Mouse (Mus musculus) kidney, embryonic 16.5 days (tissue): Measurements from ENCODE around the gene Dennd4b. TPM values are rescaled to one million over a fixed set of nuclear protein-coding genes. Genes with fewer than 3 reads are reported as not detected.
A peak's percentile ranks its signal among the peaks of the same experiment; 100 is the strongest.

ENCODE experiments used
- ATAC-seq: fragments of 200-750 bp; cut with Nextera tagmentation; 2 replicates; pipeline ENCODE4 v1.8.0; 2017; ENCODE audit warnings: moderate TSS enrichment; ENCODE audit not compliant: low FRiP score, low TSS enrichment
- H3K27ac ChIP-seq: fragments of 300-500 bp; sonication (generic); 2 replicates; pipeline ENCODE4 v1.5.1; 2014; ENCODE audit warnings: low read length
- H3K27me3 ChIP-seq: fragments of 300-500 bp; sonication (generic); 2 replicates; pipeline ENCODE4 v1.6.1; 2014; ENCODE audit warnings: low read length, control low read depth, mixed read lengths; ENCODE audit not compliant: insufficient read depth
- H3K36me3 ChIP-seq: fragments of 300-500 bp; sonication (generic); 2 replicates; pipeline ENCODE4 v1.6.1; 2014; ENCODE audit warnings: low read length, control low read depth, mixed read lengths; ENCODE audit not compliant: insufficient read depth
- H3K4me1 ChIP-seq: fragments of 300-500 bp; sonication (generic); 2 replicates; pipeline ENCODE4 v1.6.1; 2014; ENCODE audit warnings: low read length, control low read depth, mixed read lengths; ENCODE audit not compliant: insufficient read depth
- H3K4me2 ChIP-seq: fragments of 300-500 bp; sonication (generic); replicated peaks from 2 replicates; pipeline ENCODE4 v1.6.1; 2014; ENCODE audit warnings: low read depth, low read length
- H3K4me3 ChIP-seq: fragments of 300-500 bp; sonication (generic); 2 replicates; pipeline ENCODE4 v1.5.1; 2014; ENCODE audit warnings: mild to moderate bottlenecking, low read length
- H3K9ac ChIP-seq: fragments of 300-500 bp; sonication (generic); replicated peaks from 2 replicates; pipeline ENCODE4 v1.6.1; 2014; ENCODE audit warnings: low read length
- H3K9me3 ChIP-seq: fragments of 300-500 bp; sonication (generic); 2 replicates; pipeline ENCODE4 v1.6.1; 2016; ENCODE audit warnings: low read length, control low read depth
- WGBS: fragments of 180-500 bp; shearing (Covaris S2); extraction: QIAGEN DNeasy Blood & Tissue Kit; methylation state at CpG from one replicate; pipeline ENCODE4 v1.1.7; 2014; 5-methylcytosine and 5-hydroxymethylcytosine counted together
- microRNA-seq: library from miRNA; unstranded; fragments of <30 nt; microRNA quantifications from one replicate; pipeline ENCODE4, GENCODE M21; 2016
- polyA plus RNA-seq: library from polyadenylated mRNA; unstranded; fragments of >200 nt; fragmentation: Nextera tagmentation; extraction: Ambion mirVana; gene quantifications from 2 replicates; pipeline ENCODE4 v1.2.1, GENCODE M21; 2015

Dennd4b gene
- polyA plus RNA-seq, 1 experiment from 2014 or later, result 4.7 TPM

DNA sequence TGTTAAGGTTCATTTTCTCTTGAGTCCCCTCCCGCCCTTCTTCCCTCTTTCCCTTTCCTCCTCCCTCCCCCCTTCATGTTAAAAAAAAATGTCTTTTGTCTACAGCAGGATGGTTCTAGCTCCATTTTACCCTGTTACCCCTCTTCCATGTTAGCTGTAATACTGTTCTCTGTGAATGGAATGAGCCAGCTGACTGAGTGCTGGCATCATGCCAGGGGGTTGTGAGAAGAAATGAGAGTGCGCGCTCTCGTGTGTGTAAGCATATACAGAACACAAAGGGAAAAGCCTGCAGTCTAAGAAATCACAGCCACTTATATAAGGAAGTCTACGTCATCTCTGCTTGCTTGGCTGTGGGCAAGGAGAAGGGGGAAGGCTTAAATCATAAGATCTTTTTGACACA, 58.1 kb downstream of the Dennd4b start:
- no peaks in the 10 kb centered on the region for H3K36me3 ChIP-seq
- ATAC-seq, result peak; percentile 67
- 23% methylated on average over 5 of the region's 5 CpGs for WGBS
- H3K4me2 ChIP-seq, result no peak overlapping the region; the same call in none of the 2 replicates
- H3K4me1 ChIP-seq, result peaks cover 16% of the 10 kb centered on the region
- H3K4me3 ChIP-seq, result no peak overlapping the region
- H3K27me3 ChIP-seq, result no peaks in the 10 kb centered on the region
- H3K27ac ChIP-seq, result peak overlapping the region; percentile 48; the same call in 1 of the 2 replicates
- H3K9ac ChIP-seq, result no peak overlapping the region
- H3K9me3 ChIP-seq, result no peaks in the 10 kb centered on the region

Small RNAs within 50 kb of the gene (microRNA-seq; reads per million reads assigned to microRNA genes)
- not detected for gene Mir7012

Other genes starting within 250 kb of the Dennd4b start
- gene 4933434E20Rik, start 213.5 kb upstream of the Dennd4b start, polyA plus RNA-seq, result 184 and 187 TPM in 2 replicates
- gene Ubap2l, start 212.6 kb upstream of the Dennd4b start, polyA plus RNA-seq, result 152 and 198 TPM in 2 replicates
- 543 and 583 TPM in 2 replicates for gene Tpm3, start 192.5 kb upstream of the Dennd4b start, polyA plus RNA-seq
- 0.36 and 0.60 TPM in 2 replicates for gene Nup210l, start 161.1 kb upstream of the Dennd4b start, polyA plus RNA-seq
- gene Rps27, start 51.5 kb upstream of the Dennd4b start, polyA plus RNA-seq, result 1,193 and 1,390 TPM in 2 replicates
- gene Rab13, start 51.5 kb upstream of the Dennd4b start, polyA plus RNA-seq, result 37.2 and 42.6 TPM in 2 replicates
- gene Jtb, start 33.6 kb upstream of the Dennd4b start, polyA plus RNA-seq, result 103 and 105 TPM in 2 replicates
- gene Creb3l4, start 21.7 kb upstream of the Dennd4b start, polyA plus RNA-seq, result 6.5 and 6.8 TPM in 2 replicates
- 108 and 114 TPM in 2 replicates for gene Slc39a1, start 17.0 kb upstream of the Dennd4b start, polyA plus RNA-seq
- 24.8 and 33.7 TPM in 2 replicates for gene Crtc2, start 11.0 kb upstream of the Dennd4b start, polyA plus RNA-seq
- gene Gatad2b, start 28.0 kb downstream of the Dennd4b start, polyA plus RNA-seq, result 11.3 and 15.4 TPM in 2 replicates
- 15.7 and 18.3 TPM in 2 replicates for gene Slc27a3, start 124.8 kb downstream of the Dennd4b start, polyA plus RNA-seq
- gene Ints3, start 168.4 kb downstream of the Dennd4b start, polyA plus RNA-seq, result 32.7 and 33.3 TPM in 2 replicates
- gene Npr1, start 200.7 kb downstream of the Dennd4b start, polyA plus RNA-seq, result 20.0 and 20.5 TPM in 2 replicates
- 219 and 223 TPM in 2 replicates for gene Ilf2, start 210.9 kb downstream of the Dennd4b start, polyA plus RNA-seq
- gene Snapin, start 225.8 kb downstream of the Dennd4b start, polyA plus RNA-seq, result 73.9 and 80.1 TPM in 2 replicates
- gene Chtop, start 244.3 kb downstream of the Dennd4b start, polyA plus RNA-seq, result 135 and 144 TPM in 2 replicates
- 116 and 122 TPM in 2 replicates for gene S100a1, start 249.2 kb downstream of the Dennd4b start, polyA plus RNA-seq
- 43.4 and 45.8 TPM in 2 replicates for gene S100a13, start 249.2 kb downstream of the Dennd4b start, polyA plus RNA-seq